Mouse (Mus musculus): ENCODE results near the gene Trpc1. TPM values are rescaled to one million over a fixed set of nuclear protein-coding genes. Genes with fewer than 3 reads are reported as not detected.

Trpc1 gene
- polyA plus RNA-seq, 1 experiment: not detected

GRCm38 (mm10) chr9:95763218-95763617 lies 13.0 kb upstream of the Trpc1 start:
- no peaks in the 10 kb centered on the region for H3K4me1 ChIP-seq (ENCODE audit: control insufficient read depth)
- H3K9me3 ChIP-seq (ENCODE audit: control insufficient read depth, low read length): no peaks in the 10 kb centered on the region
- no peaks in the 10 kb centered on the region; the same call in 1 of the 2 replicates for H3K36me3 ChIP-seq (ENCODE audit: control insufficient read depth)
- TF ChIP-seq TAL1 (IDR thresholded peaks at IDR 0.05; ENCODE audit: low read length) (no peak), GATA1 (IDR thresholded peaks at IDR 0.05; ENCODE audit: low read length) (no peak)
- H3K27me3 ChIP-seq (ENCODE audit: control insufficient read depth): no peaks in the 10 kb centered on the region
- H3K4me3 ChIP-seq (replicated peaks): no peak overlapping the region

GRCm38 (mm10) chr9:95762228-95762627 lies 12.1 kb upstream of the Trpc1 start:
- Histone ChIP-seq H3K36me3 (ENCODE audit: control insufficient read depth) (no peaks in the 10 kb centered on the region; the same call in 1 of the 2 replicates), H3K27me3 (ENCODE audit: control insufficient read depth) (no peaks in the 10 kb centered on the region)
- TF ChIP-seq TAL1 (IDR thresholded peaks at IDR 0.05; ENCODE audit: low read length) (no peak), GATA1 (IDR thresholded peaks at IDR 0.05; ENCODE audit: low read length) (no peak)

GRCm38 (mm10) chr9:95761381-95761780 lies 11.2 kb upstream of the Trpc1 start:
- Histone ChIP-seq H3K4me1 (ENCODE audit: control insufficient read depth) (no peaks in the 10 kb centered on the region), H3K9me3 (ENCODE audit: control insufficient read depth, low read length) (no peaks in the 10 kb centered on the region), H3K4me3 (replicated peaks) (no peak overlapping the region), H3K36me3 (ENCODE audit: control insufficient read depth) (no peaks in the 10 kb centered on the region; the same call in 1 of the 2 replicates), H3K27me3 (ENCODE audit: control insufficient read depth) (no peaks in the 10 kb centered on the region)
- TF ChIP-seq TAL1 (IDR thresholded peaks at IDR 0.05; ENCODE audit: low read length) (no peak), GATA1 (IDR thresholded peaks at IDR 0.05; ENCODE audit: low read length) (no peak)

More at GRCm38 (mm10) chr9:95762228-95762627, 12.1 kb upstream of the Trpc1 start:
- Histone ChIP-seq H3K4me1 (ENCODE audit: control insufficient read depth) (no peaks in the 10 kb centered on the region), H3K9me3 (ENCODE audit: control insufficient read depth, low read length) (no peaks in the 10 kb centered on the region), H3K4me3 (replicated peaks) (no peak overlapping the region)

DNA sequence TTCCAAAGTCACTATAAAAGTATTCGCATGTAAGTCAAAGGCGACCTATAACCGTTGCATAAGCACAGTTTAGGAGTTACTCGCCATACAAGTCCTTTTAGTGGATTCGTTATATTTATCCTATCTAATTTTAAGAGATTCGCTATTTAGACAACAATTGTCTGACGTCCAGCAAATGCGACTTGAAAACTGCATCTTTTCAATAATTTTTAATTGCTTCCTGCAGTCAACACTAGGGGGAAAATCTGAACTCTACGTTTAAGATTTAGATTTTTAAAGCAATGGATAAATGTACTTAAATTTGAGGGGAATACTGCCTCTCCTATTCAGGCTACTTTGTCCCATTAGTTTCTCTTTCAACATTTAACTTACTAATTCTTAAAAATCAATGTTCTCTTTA lies 571 bp upstream of the Trpc1 start:
- Histone ChIP-seq H3K9me3 (ENCODE audit: control insufficient read depth, low read length) (no peaks in the 10 kb centered on the region), H3K4me3 (replicated peaks) (no peak overlapping the region), H3K27me3 (ENCODE audit: control insufficient read depth) (peaks cover 46% of the 10 kb centered on the region), H3K36me3 (ENCODE audit: control insufficient read depth) (no peaks in the 10 kb centered on the region), H3K4me1 (ENCODE audit: control insufficient read depth) (peaks cover 12% of the 10 kb centered on the region)
- TF ChIP-seq GATA1 (IDR thresholded peaks at IDR 0.05; ENCODE audit: low read length): no peak
- TF ChIP-seq TAL1 (IDR thresholded peaks at IDR 0.05; ENCODE audit: low read length): no peak

DNA sequence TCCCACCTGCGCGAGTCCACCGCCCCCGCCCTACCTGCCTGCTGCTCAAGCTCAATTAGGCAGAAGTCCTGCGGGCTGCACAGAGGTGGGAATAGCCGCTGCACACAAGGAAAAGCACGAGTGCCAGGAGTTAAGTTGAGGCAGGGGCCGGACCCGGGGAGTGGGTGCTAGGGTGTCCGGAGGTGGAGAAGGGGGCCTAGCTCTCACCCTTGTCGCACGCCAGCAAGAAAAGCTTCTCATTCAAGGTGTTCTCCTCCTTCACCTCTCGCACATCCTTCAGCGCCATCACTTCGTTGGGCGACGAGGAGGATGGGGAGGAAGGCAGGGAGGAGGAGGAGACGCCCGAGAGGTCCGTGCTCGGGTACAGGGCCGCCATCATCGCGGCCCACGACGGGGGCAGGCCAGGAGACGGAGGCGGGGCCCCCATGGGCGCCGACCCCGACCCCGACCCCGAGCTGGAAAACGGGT lies 680 bp downstream of the Trpc1 start:
- Histone ChIP-seq H3K9me3 (ENCODE audit: control insufficient read depth, low read length) (no peaks in the 10 kb centered on the region), H3K4me3 (replicated peaks) (peak overlapping the region; percentile 66), H3K27me3 (ENCODE audit: control insufficient read depth) (peaks cover 46% of the 10 kb centered on the region), H3K36me3 (ENCODE audit: control insufficient read depth) (no peaks in the 10 kb centered on the region), H3K4me1 (ENCODE audit: control insufficient read depth) (peaks cover 12% of the 10 kb centered on the region)
- TF ChIP-seq TAL1 (IDR thresholded peaks at IDR 0.05; ENCODE audit: low read length) (no peak), GATA1 (IDR thresholded peaks at IDR 0.05; ENCODE audit: low read length) (no peak)

GRCm38 (mm10) chr9:95747298-95747697 lies 2.9 kb downstream of the Trpc1 start:
- H3K36me3 ChIP-seq (ENCODE audit: control insufficient read depth): no peaks in the 10 kb centered on the region
- TF ChIP-seq GATA1 (IDR thresholded peaks at IDR 0.05; ENCODE audit: low read length): no peak
- TF ChIP-seq TAL1 (IDR thresholded peaks at IDR 0.05; ENCODE audit: low read length): no peak
- H3K4me3 ChIP-seq (replicated peaks): no peak overlapping the region

GRCm38 (mm10) chr9:95744845-95745613 lies 5.1 kb downstream of the Trpc1 start:
- no peaks in the 10 kb centered on the region for H3K9me3 ChIP-seq (ENCODE audit: control insufficient read depth, low read length)
- no peak for TF ChIP-seq TAL1 (IDR thresholded peaks at IDR 0.05; ENCODE audit: low read length)
- no peak for TF ChIP-seq GATA1 (IDR thresholded peaks at IDR 0.05; ENCODE audit: low read length)
- H3K4me1 ChIP-seq (ENCODE audit: control insufficient read depth): peaks cover 8% of the 10 kb centered on the region
- peaks cover 25% of the 10 kb centered on the region for H3K27me3 ChIP-seq (ENCODE audit: control insufficient read depth)
- no peak overlapping the region for H3K4me3 ChIP-seq (replicated peaks)
- H3K36me3 ChIP-seq (ENCODE audit: control insufficient read depth): no peaks in the 10 kb centered on the region

More at GRCm38 (mm10) chr9:95747298-95747697, 2.9 kb downstream of the Trpc1 start:
- Histone ChIP-seq H3K9me3 (ENCODE audit: control insufficient read depth, low read length) (no peaks in the 10 kb centered on the region), H3K27me3 (ENCODE audit: control insufficient read depth) (peaks cover 44% of the 10 kb centered on the region), H3K4me1 (ENCODE audit: control insufficient read depth) (peaks cover 12% of the 10 kb centered on the region)

GRCm38 (mm10) chr9:95736238-95736637 lies 13.9 kb downstream of the Trpc1 start:
- no peaks in the 10 kb centered on the region for H3K4me1 ChIP-seq (ENCODE audit: control insufficient read depth)
- TF ChIP-seq TAL1 (IDR thresholded peaks at IDR 0.05; ENCODE audit: low read length): no peak
- no peak for TF ChIP-seq GATA1 (IDR thresholded peaks at IDR 0.05; ENCODE audit: low read length)
- no peak overlapping the region for H3K4me3 ChIP-seq (replicated peaks)
- no peaks in the 10 kb centered on the region for H3K27me3 ChIP-seq (ENCODE audit: control insufficient read depth)
- H3K36me3 ChIP-seq (ENCODE audit: control insufficient read depth): no peaks in the 10 kb centered on the region
- no peaks in the 10 kb centered on the region for H3K9me3 ChIP-seq (ENCODE audit: control insufficient read depth, low read length)

- Histone ChIP-seq H3K27me3 (ENCODE audit: control insufficient read depth) (no peaks in the 10 kb centered on the region), H3K4me1 (ENCODE audit: control insufficient read depth) (no peaks in the 10 kb centered on the region), H3K36me3 (ENCODE audit: control insufficient read depth) (no peaks in the 10 kb centered on the region), H3K4me3 (replicated peaks) (no peak overlapping the region), H3K9me3 (ENCODE audit: control insufficient read depth, low read length) (no peaks in the 10 kb centered on the region)
- no peak for TF ChIP-seq GATA1 (IDR thresholded peaks at IDR 0.05; ENCODE audit: low read length)
- no peak for TF ChIP-seq TAL1 (IDR thresholded peaks at IDR 0.05; ENCODE audit: low read length)
Measured at GRCm38 (mm10) chr9:95712574-95712973, 37.6 kb downstream of the Trpc1 start.
